Mouse (Mus musculus) midbrain, embryonic 13.5 days (tissue): ENCODE data around the gene Snx20. TPM values are rescaled to one million over a fixed set of nuclear protein-coding genes. Genes with fewer than 3 reads are reported as not detected.

Experiments used
- ATAC-seq: fragments of 200-750 bp; cut with Nextera tagmentation; 2 replicates; pipeline ENCODE4 v1.8.0; 2017; ENCODE audit warnings: mild to moderate bottlenecking, moderate TSS enrichment, moderate library complexity
- H3K27ac ChIP-seq: fragments of 300-500 bp; sonication (generic); 2 replicates; pipeline ENCODE4 v1.5.1; 2015; ENCODE audit warnings: inconsistent platforms, mild to moderate bottlenecking, moderate library complexity
- H3K27me3 ChIP-seq: fragments of 300-500 bp; sonication (generic); 2 replicates; pipeline ENCODE4 v1.6.1; 2015; ENCODE audit warnings: mild to moderate bottlenecking, inconsistent platforms
- H3K36me3 ChIP-seq: fragments of 300-500 bp; sonication (generic); 2 replicates; pipeline ENCODE4 v1.6.1; 2015; ENCODE audit warnings: mild to moderate bottlenecking, inconsistent platforms
- H3K4me1 ChIP-seq: fragments of 300-500 bp; sonication (generic); replicated peaks from 2 replicates; pipeline ENCODE4 v1.6.1; 2015; ENCODE audit warnings: inconsistent platforms
- H3K4me2 ChIP-seq: fragments of 300-500 bp; sonication (generic); replicated peaks from 2 replicates; pipeline ENCODE4 v1.6.1; 2015; ENCODE audit warnings: moderate library complexity, mild to moderate bottlenecking, inconsistent platforms
- H3K4me3 ChIP-seq: fragments of 300-500 bp; sonication (generic); replicated peaks from 2 replicates; pipeline ENCODE4 v1.5.1; 2015; ENCODE audit warnings: mild to moderate bottlenecking, inconsistent platforms
- H3K9ac ChIP-seq: fragments of 300-500 bp; sonication (generic); replicated peaks from 2 replicates; pipeline ENCODE4 v1.6.1; 2015; ENCODE audit warnings: mild to moderate bottlenecking, inconsistent platforms
- H3K9me3 ChIP-seq: fragments of 300-500 bp; sonication (generic); 2 replicates; pipeline ENCODE4 v1.6.1; 2016; ENCODE audit warnings: mild to moderate bottlenecking, inconsistent platforms
- WGBS: fragments of 180-500 bp; shearing (Covaris S2); methylation state at CpG from one replicate; pipeline ENCODE4 v1.1.7; 2015; 5-methylcytosine and 5-hydroxymethylcytosine counted together
- polyA plus RNA-seq: library from polyadenylated mRNA; unstranded; fragments of >200 nt; fragmentation: Nextera tagmentation; extraction: Ambion mirVana; gene quantifications from 2 replicates; pipeline ENCODE4 v1.2.1, GENCODE M21; 2015

The Snx20 gene
- polyA plus RNA-seq, 1 experiment from 2014 or later = 1.1 TPM

- Histone ChIP-seq H3K36me3 (no peaks in the 10 kb centered on the region), H3K4me2 (no peak overlapping the region), H3K27ac (no peak overlapping the region), H3K4me3 (no peak overlapping the region), H3K9ac (no peak overlapping the region), H3K27me3 (no peaks in the 10 kb centered on the region), H3K9me3 (0 out of 2 replicates have a peak, but pooled peaks cover 2% of the 10 kb centered on the region), H3K4me1 (no peaks in the 10 kb centered on the region; the same call in 1 of the 2 replicates)
- no peak for ATAC-seq
- 76% methylated on average over 9 of the region's 9 CpGs for WGBS
Observed at GRCm38 (mm10) chr8:88637092-88638000, 1.4 kb upstream of the Snx20 start.

GRCm38 (mm10) chr8:88633343-88633765 lies 2.6 kb downstream of the Snx20 start:
- Histone ChIP-seq H3K4me3 (no peak overlapping the region), H3K4me1 (peaks cover 6% of the 10 kb centered on the region), H3K27ac (no peak overlapping the region), H3K9me3 (no peaks in the 10 kb centered on the region), H3K4me2 (no peak overlapping the region), H3K27me3 (peaks cover 17% of the 10 kb centered on the region), H3K36me3 (no peaks in the 10 kb centered on the region), H3K9ac (no peak overlapping the region)
- 91% methylated on average over 7 of the region's 7 CpGs for WGBS
- no peak for ATAC-seq

- Histone ChIP-seq H3K4me1 (peaks cover 17% of the 10 kb centered on the region), H3K9me3 (no peaks in the 10 kb centered on the region), H3K27me3 (peaks cover 26% of the 10 kb centered on the region), H3K4me3 (no peak overlapping the region), H3K4me2 (no peak overlapping the region), H3K36me3 (no peaks in the 10 kb centered on the region), H3K9ac (no peak overlapping the region), H3K27ac (no peak overlapping the region)
- ATAC-seq = no peak
Observed at GRCm38 (mm10) chr8:88631081-88631480, 4.8 kb downstream of the Snx20 start.

- Histone ChIP-seq H3K4me2 (no peak overlapping the region), H3K9me3 (no peaks in the 10 kb centered on the region), H3K4me3 (no peak overlapping the region), H3K36me3 (no peaks in the 10 kb centered on the region), H3K27ac (no peak overlapping the region), H3K4me1 (peaks cover 17% of the 10 kb centered on the region), H3K27me3 (peaks cover 32% of the 10 kb centered on the region), H3K9ac (no peak overlapping the region)
- no peak for ATAC-seq
- 82% methylated on average over 4 of the region's 4 CpGs for WGBS
Observed at GRCm38 (mm10) chr8:88630225-88630624, 5.7 kb downstream of the Snx20 start.

- peak overlapping the region; percentile 73 for H3K4me2 ChIP-seq
- WGBS = 62% methylated on average over 14 of the region's 14 CpGs
- H3K27me3 ChIP-seq = peaks cover 42% of the 10 kb centered on the region
Observed at GRCm38 (mm10) chr8:88628001-88628774, 7.7 kb downstream of the Snx20 start.

GRCm38 (mm10) chr8:88627265-88627991 lies 8.5 kb downstream of the Snx20 start:
- H3K27me3 ChIP-seq = peaks cover 47% of the 10 kb centered on the region
- H3K27ac ChIP-seq = peak overlapping the region; percentile 63
- H3K4me1 ChIP-seq = peaks cover 17% of the 10 kb centered on the region
- under 1% methylated on average over 99 of the region's 105 CpGs for WGBS
- peak overlapping the region; percentile 44 for H3K4me3 ChIP-seq
- H3K4me2 ChIP-seq = peak overlapping the region; percentile 73
- peak overlapping the region; percentile 61 for H3K9ac ChIP-seq
- H3K36me3 ChIP-seq = no peaks in the 10 kb centered on the region
- peak; percentile 85 for ATAC-seq
- no peaks in the 10 kb centered on the region for H3K9me3 ChIP-seq

More at GRCm38 (mm10) chr8:88628001-88628774, 7.7 kb downstream of the Snx20 start:
- no peaks in the 10 kb centered on the region for H3K36me3 ChIP-seq
- no peak overlapping the region for H3K27ac ChIP-seq
- peak overlapping the region; percentile 61 for H3K9ac ChIP-seq
- H3K4me3 ChIP-seq = peak overlapping the region; percentile 44
- peaks cover 17% of the 10 kb centered on the region for H3K4me1 ChIP-seq
- H3K9me3 ChIP-seq = no peaks in the 10 kb centered on the region
- ATAC-seq = no peak; the same call in 1 of the 2 replicates

- peak overlapping the region; percentile 44 for H3K4me3 ChIP-seq
- 13% methylated on average over 19 of the region's 19 CpGs for WGBS
- H3K27ac ChIP-seq = peak overlapping the region; percentile 63
- H3K9me3 ChIP-seq = no peaks in the 10 kb centered on the region
- peaks cover 49% of the 10 kb centered on the region for H3K27me3 ChIP-seq
- no peak for ATAC-seq
- peaks cover 17% of the 10 kb centered on the region for H3K4me1 ChIP-seq
- no peaks in the 10 kb centered on the region for H3K36me3 ChIP-seq
- H3K9ac ChIP-seq = peak overlapping the region; percentile 61
- peak overlapping the region; percentile 73 for H3K4me2 ChIP-seq
Observed at GRCm38 (mm10) chr8:88626940-88627264, 9.0 kb downstream of the Snx20 start.

- no peaks in the 10 kb centered on the region for H3K36me3 ChIP-seq
- H3K4me2 ChIP-seq = peak overlapping the region; percentile 73
- H3K9ac ChIP-seq = no peak overlapping the region
- peaks cover 49% of the 10 kb centered on the region for H3K27me3 ChIP-seq
- peaks cover 17% of the 10 kb centered on the region for H3K4me1 ChIP-seq
- H3K4me3 ChIP-seq = no peak overlapping the region; the same call in 1 of the 2 replicates
- no peak for ATAC-seq
- no peaks in the 10 kb centered on the region for H3K9me3 ChIP-seq
- WGBS = 76% methylated on average over 3 of the region's 3 CpGs
- no peak overlapping the region for H3K27ac ChIP-seq
Observed at GRCm38 (mm10) chr8:88626433-88626832, 9.5 kb downstream of the Snx20 start.

- Histone ChIP-seq H3K9ac (no peak overlapping the region), H3K4me1 (peaks cover 17% of the 10 kb centered on the region), H3K36me3 (no peaks in the 10 kb centered on the region), H3K4me2 (no peak overlapping the region), H3K27ac (no peak overlapping the region), H3K4me3 (no peak overlapping the region), H3K27me3 (peaks cover 53% of the 10 kb centered on the region), H3K9me3 (no peaks in the 10 kb centered on the region)
- 84% methylated on average over 3 of the region's 3 CpGs for WGBS
- ATAC-seq = no peak
Observed at GRCm38 (mm10) chr8:88624276-88624675, 11.7 kb downstream of the Snx20 start.

- Histone ChIP-seq H3K9ac (no peak overlapping the region), H3K4me1 (peaks cover 10% of the 10 kb centered on the region), H3K27me3 (peaks cover 44% of the 10 kb centered on the region), H3K4me2 (no peak overlapping the region), H3K27ac (no peak overlapping the region), H3K36me3 (no peaks in the 10 kb centered on the region), H3K4me3 (no peak overlapping the region), H3K9me3 (no peaks in the 10 kb centered on the region)
- 71% methylated on average over 3 of the region's 3 CpGs for WGBS
- no peak for ATAC-seq
Observed at GRCm38 (mm10) chr8:88623351-88623750, 12.6 kb downstream of the Snx20 start.

- H3K4me1 ChIP-seq = no peaks in the 10 kb centered on the region; the same call in 1 of the 2 replicates
- H3K27me3 ChIP-seq = peaks cover 39% of the 10 kb centered on the region
- no peaks in the 10 kb centered on the region for H3K36me3 ChIP-seq
- no peaks in the 10 kb centered on the region for H3K9me3 ChIP-seq
- H3K9ac ChIP-seq = no peak overlapping the region
- no peak overlapping the region for H3K4me2 ChIP-seq
- 2% methylated on average over 8 of the region's 8 CpGs for WGBS
- no peak overlapping the region for H3K4me3 ChIP-seq
- H3K27ac ChIP-seq = no peak overlapping the region
- ATAC-seq = no peak
Observed at GRCm38 (mm10) chr8:88621408-88621807, 14.5 kb downstream of the Snx20 start.
